23 mouse cellular contexts compared by ENCODE assay signal in the genomic region with DNA sequence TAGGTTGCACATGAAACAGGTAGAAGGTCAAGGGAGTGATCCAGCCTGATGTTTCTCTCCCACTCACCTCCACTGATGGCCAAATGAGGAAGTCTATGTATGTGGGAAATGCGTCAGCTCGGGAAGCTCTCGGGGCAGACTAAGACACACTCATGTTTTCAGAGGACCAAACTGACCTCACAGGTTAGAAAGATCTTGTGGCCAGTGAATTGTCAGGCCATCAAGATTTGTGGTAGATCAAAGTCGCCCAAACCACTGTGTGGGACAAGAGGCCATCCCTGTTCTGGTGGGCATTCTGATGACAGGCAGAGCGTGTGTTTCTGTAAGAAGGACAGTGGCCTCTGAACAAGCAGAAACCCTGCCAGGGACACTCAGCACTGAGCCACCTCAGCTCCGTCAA.
DNase-seq lines count a peak whose midpoint lies in the region; ATAC-seq lines count a peak whose summit lies in the region.
"Had no signal": no experiment of that assay in that cellular context is flagged by ENCODE, and none has a peak within 500 bp of the region (broad histone marks: within the 10 kb centered on the region; RNA-seq: fewer than 3 reads in every experiment).

No protein-coding gene starts in this region.

- peak; percentile 53 for DNase-seq in heart, adult 11 months
- no peak for DNase-seq in heart, adult 18-20 months
- DNase-seq in midbrain, embryonic 14.5 days: no peak
- DNase-seq in 416B (ENCODE audit: low read depth): peak; percentile 72
- no peak for DNase-seq in frontal cortex, postnatal 36 days (ENCODE audit: low spot score in 2 of 2)
- no peak for DNase-seq in neural tube, embryonic 10.5 days (ENCODE audit: extremely low spot score, low spot score)
- DNase-seq: adrenal gland, adult 2 months; adrenal gland, adult 8-10 months; adrenal gland, postnatal 10 days; adrenal gland, postnatal 14 days; adrenal gland, postnatal 25 days; adrenal gland, postnatal 36 days; B cell, adult 2 months; cerebellum, adult 11 months; cerebellum, adult 11-12 months; cerebellum, adult 18-20 months had no signal

- no peak overlapping the region for H3K9ac ChIP-seq in midbrain, embryonic 14.5 days (replicated peaks; ENCODE audit: low read length)
- H3K9ac ChIP-seq in midbrain, embryonic 13.5 days (replicated peaks): no peak overlapping the region

- no peaks in the 10 kb centered on the region for H3K36me3 ChIP-seq in midbrain, embryonic 14.5 days (ENCODE audit: control insufficient read depth, insufficient read depth, low read length)
- H3K36me3 ChIP-seq in midbrain, embryonic 13.5 days: no peaks in the 10 kb centered on the region
- H3K36me3 ChIP-seq: G1E had no signal

- H3K27me3 ChIP-seq in midbrain, embryonic 14.5 days (ENCODE audit: control insufficient read depth, insufficient read depth, low read length): no peaks in the 10 kb centered on the region
- no peaks in the 10 kb centered on the region for H3K27me3 ChIP-seq in midbrain, embryonic 13.5 days
- H3K27me3 ChIP-seq: CH12.LX, Patski had no signal

- no peaks in the 10 kb centered on the region for H3K9me3 ChIP-seq in midbrain, embryonic 14.5 days (ENCODE audit: control insufficient read depth, low read length)
- no peaks in the 10 kb centered on the region for H3K9me3 ChIP-seq in midbrain, embryonic 13.5 days
- H3K9me3 ChIP-seq: G1E had no signal

- H3K4me2 ChIP-seq in midbrain, embryonic 14.5 days (ENCODE audit: low read length): no peak overlapping the region
- no peak overlapping the region for H3K4me2 ChIP-seq in midbrain, embryonic 13.5 days (replicated peaks)

- 0 out of 2 replicates have a peak overlapping the region, but pooled peaks have one; percentile 9 for H3K27ac ChIP-seq in midbrain, embryonic 14.5 days (replicated peaks; ENCODE audit: low read depth, low read length)
- no peak overlapping the region for H3K27ac ChIP-seq in midbrain, embryonic 13.5 days

- peaks cover 8% of the 10 kb centered on the region for H3K4me1 ChIP-seq in midbrain, embryonic 14.5 days (ENCODE audit: control insufficient read depth, insufficient read depth, low read length)
- peaks cover 13% of the 10 kb centered on the region for H3K4me1 ChIP-seq in midbrain, embryonic 13.5 days (replicated peaks)

- no peak for ATAC-seq in midbrain, embryonic 14.5 days (ENCODE audit: low FRiP score, low TSS enrichment)
- ATAC-seq in midbrain, embryonic 13.5 days: no peak
- ATAC-seq in common myeloid progenitor, adult 5-6 weeks (replicated peaks; ENCODE audit: low read depth, poor library complexity, severe bottlenecking): 0 out of 2 replicates have a peak, but pooled peaks have one; percentile 11
- ATAC-seq: activated CD4-positive, CD25-positive, alpha-beta regulatory T cell, adult 4 months; CD4-positive, CD25-positive, alpha-beta regulatory T cell, adult 4 months; Patski had no signal

- no peak overlapping the region for H3K4me3 ChIP-seq in midbrain, embryonic 14.5 days (replicated peaks; ENCODE audit: low read depth, low read length)
- no peak overlapping the region for H3K4me3 ChIP-seq in midbrain, embryonic 13.5 days (replicated peaks)

- WGBS in midbrain, embryonic 14.5 days: 93% methylated on average over 6 of the region's 6 CpGs
- 93% methylated on average over 6 of the region's 6 CpGs for WGBS in midbrain, embryonic 13.5 days

Comparison
In these comparisons a context has a peak if more than half of its experiments do, and no peak if none do; other contexts are left out.
1. DNase-seq: peak in heart, adult 11 months (single experiment) and 416B (single experiment); none in heart, adult 18-20 months (0 of 2), midbrain, embryonic 14.5 days (single experiment), frontal cortex, postnatal 36 days (0 of 2) and neural tube, embryonic 10.5 days (single experiment).